Mouse (Mus musculus): ENCODE data around the gene Liph. TPM values are rescaled to one million over a fixed set of nuclear protein-coding genes. Genes with fewer than 3 reads are reported as not detected.

Gene Liph
- polyA plus RNA-seq (2016; fragmentation: Nextera tagmentation; extraction: Ambion mirVana) = 0.15 and 0.50 TPM in 2 replicates

DNA sequence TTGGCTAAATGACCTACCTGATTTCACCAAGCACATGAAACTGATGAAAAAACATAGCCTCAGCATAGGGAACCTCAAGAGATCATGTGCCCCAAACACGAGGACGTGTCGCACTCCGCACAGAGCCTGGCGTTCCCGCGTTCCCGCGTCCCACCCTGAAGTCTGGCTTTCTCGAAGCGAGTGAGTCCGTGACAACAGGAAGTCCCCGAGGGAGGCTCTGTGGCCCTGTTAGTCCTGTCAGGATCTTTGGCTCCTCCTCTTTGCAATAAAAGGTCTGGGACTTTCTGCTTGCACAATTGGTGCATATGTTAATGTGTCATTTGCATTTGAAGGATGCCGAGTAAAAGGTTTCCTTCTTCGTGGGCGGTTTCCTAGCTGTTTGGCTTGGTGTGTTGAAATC, at the start of gene Liph:
Gene Liph (minus strand): TSS at position 360 of the 400 bp plus-strand sequence.
- Histone ChIP-seq H3K27ac (replicated peaks) (peak within 1 kb of the TSS; percentile 35; the same call in 1 of the 2 replicates), H3K36me3 (no peaks in the 10 kb centered on the region), H3K4me3 (peak within 1 kb of the TSS; percentile 30; the same call in 1 of the 2 replicates), H3K27me3 (ENCODE audit: low read depth, poor library complexity, severe bottlenecking) (0 out of 2 replicates have a peak, but pooled peaks cover 18% of the 10 kb centered on the region), H3K9me3 (replicated peaks) (no peaks in the 10 kb centered on the region), H3K4me1 (peaks cover 6% of the 10 kb centered on the region)
- WGBS = 17% methylated on average over 16 of the region's 16 CpGs
- peak; percentile 25 for DNase-seq (ENCODE audit: low spot score)

DNA sequence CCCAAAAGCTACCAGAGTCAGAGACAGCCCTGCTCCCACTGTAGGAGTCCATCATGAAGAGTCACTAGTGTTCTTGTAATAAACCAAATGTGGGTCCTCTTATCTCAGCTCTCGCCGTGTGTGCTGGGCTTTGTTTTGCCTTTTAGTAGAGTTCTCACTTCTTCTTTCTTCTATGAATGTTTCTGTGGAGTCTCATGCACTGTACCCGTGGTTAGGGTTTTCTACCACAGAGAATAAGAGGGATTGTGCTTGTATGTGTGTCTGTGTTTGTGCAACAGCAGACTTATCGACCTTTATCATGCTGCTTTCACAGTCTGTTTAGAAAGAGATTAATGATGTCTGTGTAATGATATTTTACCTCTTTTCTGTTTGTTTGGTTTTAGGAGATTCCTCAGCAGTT, 48.4 kb upstream of the Liph start:
- H3K4me3 ChIP-seq = no peak overlapping the region
- H3K27ac ChIP-seq (replicated peaks) = no peak overlapping the region
- peaks cover 97% of the 10 kb centered on the region for H3K36me3 ChIP-seq
- no peaks in the 10 kb centered on the region for H3K9me3 ChIP-seq (replicated peaks)
- no peaks in the 10 kb centered on the region for H3K27me3 ChIP-seq (ENCODE audit: low read depth, poor library complexity, severe bottlenecking)
- DNase-seq (ENCODE audit: low spot score) = no peak
- WGBS = 93% methylated on average over 4 of the region's 4 CpGs
- H3K4me1 ChIP-seq = no peaks in the 10 kb centered on the region

DNA sequence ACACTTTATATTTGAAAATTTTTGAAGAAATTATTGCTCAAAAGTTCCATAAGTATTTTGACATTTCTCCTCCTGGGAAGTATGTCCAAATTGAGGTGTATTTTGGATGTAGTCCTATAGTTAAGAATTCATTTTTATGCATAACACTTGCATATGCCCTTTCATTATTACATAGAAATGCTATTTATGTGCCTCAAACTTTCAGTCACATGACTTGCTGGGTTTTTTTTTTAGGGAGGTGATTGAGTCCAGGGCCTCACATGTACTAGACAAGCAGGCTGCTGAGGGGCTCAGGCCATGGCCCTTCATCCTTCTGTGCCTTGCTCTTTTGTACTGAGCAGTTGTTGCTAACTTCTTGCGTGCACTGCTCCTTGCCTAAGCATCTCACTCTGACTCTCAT, 44.5 kb upstream of the Liph start:
- no peaks in the 10 kb centered on the region for H3K27me3 ChIP-seq (ENCODE audit: low read depth, poor library complexity, severe bottlenecking)
- H3K27ac ChIP-seq (replicated peaks) = no peak overlapping the region
- H3K9me3 ChIP-seq (replicated peaks) = no peaks in the 10 kb centered on the region
- WGBS = 95% methylated on average over 1 of the region's 1 CpGs
- H3K4me3 ChIP-seq = no peak overlapping the region
- peaks cover 86% of the 10 kb centered on the region for H3K36me3 ChIP-seq
- no peaks in the 10 kb centered on the region for H3K4me1 ChIP-seq
- no peak for DNase-seq (ENCODE audit: low spot score)

DNA sequence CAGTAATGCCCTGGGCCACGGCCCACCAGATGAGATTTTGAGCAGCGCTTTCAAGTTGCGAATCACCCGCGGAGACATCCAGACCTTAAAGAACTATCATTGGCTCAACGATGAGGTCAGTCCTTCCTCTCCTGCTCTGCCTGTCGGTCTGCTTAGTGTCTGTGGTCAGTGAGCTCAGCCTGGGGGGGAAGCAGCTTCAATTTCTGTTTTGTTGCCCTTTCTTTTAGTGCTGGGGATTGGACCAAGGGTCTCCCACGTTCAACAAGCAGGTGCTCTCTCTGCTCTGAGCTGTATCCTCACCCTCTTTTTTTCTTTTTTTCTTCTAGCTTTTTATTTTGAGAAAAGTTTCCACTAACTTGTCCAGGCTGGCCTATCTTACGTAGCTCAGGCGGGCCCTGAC, 43.1 kb upstream of the Liph start:
- Histone ChIP-seq H3K9me3 (replicated peaks) (no peaks in the 10 kb centered on the region), H3K36me3 (peaks cover 72% of the 10 kb centered on the region), H3K4me1 (no peaks in the 10 kb centered on the region), H3K27ac (replicated peaks) (no peak overlapping the region), H3K27me3 (ENCODE audit: low read depth, poor library complexity, severe bottlenecking) (no peaks in the 10 kb centered on the region), H3K4me3 (no peak overlapping the region)
- WGBS = 93% methylated on average over 10 of the region's 10 CpGs
- no peak for DNase-seq (ENCODE audit: low spot score)

DNA sequence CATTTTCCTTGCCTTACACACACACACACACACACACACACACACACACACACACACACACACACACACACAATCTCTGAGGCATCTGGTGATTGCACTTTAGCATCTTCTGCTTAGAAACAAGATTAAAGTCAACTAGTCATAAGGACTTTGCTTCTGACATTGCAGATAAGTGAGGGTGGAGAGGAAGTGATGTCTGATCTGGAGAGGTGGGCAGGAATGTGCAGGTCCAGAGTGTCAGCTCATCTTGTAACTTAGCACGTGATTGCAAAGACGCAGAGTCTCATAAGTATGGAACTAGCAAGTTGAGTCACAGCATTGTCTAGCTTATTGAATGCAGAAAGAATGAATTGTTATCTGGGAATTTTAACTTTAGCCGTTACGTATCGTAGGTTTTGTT, 32.0 kb upstream of the Liph start:
- Histone ChIP-seq H3K27ac (replicated peaks) (no peak overlapping the region), H3K4me1 (no peaks in the 10 kb centered on the region), H3K4me3 (no peak overlapping the region), H3K9me3 (replicated peaks) (no peaks in the 10 kb centered on the region), H3K27me3 (ENCODE audit: low read depth, poor library complexity, severe bottlenecking) (no peaks in the 10 kb centered on the region), H3K36me3 (peaks cover 95% of the 10 kb centered on the region)
- no peak for DNase-seq (ENCODE audit: low spot score)
- WGBS = 96% methylated on average over 5 of the region's 5 CpGs

DNA sequence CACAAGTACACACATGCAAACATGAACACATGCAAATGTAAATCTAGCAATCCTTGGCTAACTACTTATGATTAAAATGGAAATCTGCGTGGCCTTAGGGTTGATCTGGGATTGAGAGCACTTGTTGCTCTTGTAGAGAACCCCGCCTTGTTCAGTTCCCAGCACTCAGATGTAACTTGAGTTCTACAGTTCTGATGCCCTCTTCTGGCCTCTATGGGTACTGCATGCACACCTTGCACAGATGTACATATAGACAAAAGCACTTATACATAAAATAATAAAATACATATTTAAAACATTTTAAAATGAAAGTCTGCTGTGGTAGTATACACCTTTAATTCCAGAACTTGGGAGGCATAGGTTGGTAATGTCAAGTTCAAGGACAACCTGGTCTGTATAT, 26.7 kb upstream of the Liph start:
- Histone ChIP-seq H3K27me3 (ENCODE audit: low read depth, poor library complexity, severe bottlenecking) (no peaks in the 10 kb centered on the region), H3K9me3 (replicated peaks) (peaks cover 7% of the 10 kb centered on the region), H3K4me3 (no peak overlapping the region), H3K36me3 (peaks cover 95% of the 10 kb centered on the region), H3K4me1 (no peaks in the 10 kb centered on the region), H3K27ac (replicated peaks) (no peak overlapping the region)
- 93% methylated on average over 2 of the region's 2 CpGs for WGBS
- DNase-seq (ENCODE audit: low spot score) = no peak

DNA sequence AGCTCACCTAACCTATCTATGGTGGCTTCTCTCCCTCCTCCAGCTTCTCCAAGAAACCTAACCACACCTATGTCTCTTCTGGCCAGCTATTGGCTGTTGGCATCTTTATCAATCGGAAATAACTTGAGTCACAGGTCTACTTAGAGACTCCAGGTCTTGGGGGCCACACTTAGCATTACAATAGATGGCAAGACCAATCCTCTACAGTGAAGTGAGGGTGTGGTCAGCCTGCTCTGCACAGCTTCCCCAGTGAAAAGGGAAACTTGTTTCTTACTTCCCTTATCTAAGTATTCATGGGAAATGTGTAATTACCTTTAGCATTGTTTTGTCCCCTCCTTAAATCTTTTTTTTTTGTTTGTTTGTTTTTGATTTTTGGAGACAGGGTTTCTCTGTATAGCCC, 20.1 kb upstream of the Liph start:
- Histone ChIP-seq H3K27me3 (ENCODE audit: low read depth, poor library complexity, severe bottlenecking) (no peaks in the 10 kb centered on the region), H3K36me3 (peaks cover 69% of the 10 kb centered on the region), H3K4me3 (no peak overlapping the region), H3K4me1 (peaks cover 6% of the 10 kb centered on the region), H3K27ac (replicated peaks) (no peak overlapping the region), H3K9me3 (replicated peaks) (no peaks in the 10 kb centered on the region)
- DNase-seq (ENCODE audit: low spot score) = no peak
- WGBS = 95% methylated on average over 1 of the region's 1 CpGs

DNA sequence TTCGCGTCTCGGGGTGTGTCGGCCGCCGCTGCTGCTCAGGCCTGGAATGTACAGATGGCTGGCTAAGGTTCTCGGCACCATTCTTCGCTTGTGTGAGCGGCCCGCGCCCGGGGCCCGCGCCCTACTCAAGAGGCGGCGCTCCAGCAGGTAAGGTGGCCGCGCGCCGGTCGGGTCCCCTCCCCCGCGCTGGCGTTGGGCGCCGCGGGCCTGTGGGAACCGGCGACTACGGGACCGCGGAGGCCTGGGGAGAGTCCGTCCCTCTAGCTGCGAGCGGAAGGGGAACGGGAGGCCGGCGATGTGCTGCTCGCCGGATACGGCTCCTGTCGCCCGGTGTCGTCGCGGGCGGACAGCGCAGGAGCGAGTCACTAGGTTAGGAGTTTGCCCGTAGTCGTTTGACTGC, 14.1 kb upstream of the Liph start:
- H3K4me1 ChIP-seq = peaks cover 17% of the 10 kb centered on the region
- no peaks in the 10 kb centered on the region for H3K27me3 ChIP-seq (ENCODE audit: low read depth, poor library complexity, severe bottlenecking)
- DNase-seq (ENCODE audit: low spot score) = no peak
- no peaks in the 10 kb centered on the region for H3K9me3 ChIP-seq (replicated peaks)
- H3K36me3 ChIP-seq = peaks cover 10% of the 10 kb centered on the region
- peak overlapping the region; percentile 86 for H3K27ac ChIP-seq (replicated peaks)
- WGBS = under 1% methylated on average over 51 of the region's 51 CpGs
- H3K4me3 ChIP-seq = peak overlapping the region; percentile 99

DNA sequence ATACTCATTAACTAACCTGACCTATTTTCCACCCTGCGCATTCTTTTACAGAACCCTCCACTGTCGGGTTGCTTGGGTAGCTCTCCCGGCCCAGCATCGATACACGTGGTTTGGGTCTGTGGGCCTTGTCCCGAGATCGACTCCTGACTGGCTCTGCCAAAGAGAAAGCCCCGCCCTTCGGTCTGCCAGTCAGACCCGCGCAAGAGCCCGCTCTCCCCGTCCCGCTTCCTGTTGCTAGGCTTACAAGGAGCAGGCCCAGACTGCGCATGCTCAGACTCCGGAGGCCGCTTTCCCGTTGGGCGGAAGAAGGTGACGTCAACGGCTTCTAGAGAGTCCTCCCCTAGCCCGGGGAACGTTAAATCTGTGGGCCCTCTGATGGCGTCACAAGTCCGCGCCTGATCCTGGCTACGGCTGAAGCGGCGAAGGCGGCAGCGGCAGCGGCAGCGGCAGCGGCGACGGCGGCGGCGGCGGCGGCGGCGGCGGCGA, 13.7 kb upstream of the Liph start, which contains the start of gene Senp2:
Gene Senp2 (plus strand): TSS at position 386 of the 486 bp plus-strand sequence.
- peaks cover 17% of the 10 kb centered on the region for H3K4me1 ChIP-seq
- H3K9me3 ChIP-seq (replicated peaks) = no peaks in the 10 kb centered on the region
- H3K4me3 ChIP-seq = peak within 1 kb of the TSS; percentile 99
- H3K36me3 ChIP-seq = peaks cover 9% of the 10 kb centered on the region
- DNase-seq (ENCODE audit: low spot score) = peak; percentile 100
- under 1% methylated on average over 45 of the region's 45 CpGs for WGBS
- peak within 1 kb of the TSS; percentile 86 for H3K27ac ChIP-seq (replicated peaks)
- no peaks in the 10 kb centered on the region for H3K27me3 ChIP-seq (ENCODE audit: low read depth, poor library complexity, severe bottlenecking)

DNA sequence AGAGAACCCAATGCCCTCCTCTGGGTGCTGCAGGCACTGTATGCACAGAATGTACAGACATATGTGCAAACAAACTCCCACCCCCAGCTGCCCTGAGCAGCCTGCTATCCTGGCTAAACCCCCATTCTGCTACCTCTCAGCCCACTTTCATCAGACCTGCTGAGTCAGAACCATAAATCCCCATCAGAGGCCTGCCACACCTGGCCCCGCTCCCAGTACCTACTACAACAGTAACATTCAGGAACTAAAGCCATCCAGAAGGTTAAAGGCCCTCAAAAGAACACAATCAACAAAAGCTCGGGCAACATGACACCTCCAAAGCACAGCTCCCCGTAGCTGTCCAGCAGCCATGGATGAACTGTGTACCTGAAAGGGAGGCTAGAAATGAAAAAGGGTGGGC, 6.1 kb upstream of the Liph start:
- no peak overlapping the region for H3K4me3 ChIP-seq
- H3K9me3 ChIP-seq (replicated peaks) = no peaks in the 10 kb centered on the region
- 76% methylated on average over 3 of the region's 3 CpGs for WGBS
- no peaks in the 10 kb centered on the region for H3K4me1 ChIP-seq
- H3K27me3 ChIP-seq (ENCODE audit: low read depth, poor library complexity, severe bottlenecking) = 0 out of 2 replicates have a peak, but pooled peaks cover 8% of the 10 kb centered on the region
- no peaks in the 10 kb centered on the region for H3K36me3 ChIP-seq
- H3K27ac ChIP-seq (replicated peaks) = no peak overlapping the region
- no peak for DNase-seq (ENCODE audit: low spot score)

DNA sequence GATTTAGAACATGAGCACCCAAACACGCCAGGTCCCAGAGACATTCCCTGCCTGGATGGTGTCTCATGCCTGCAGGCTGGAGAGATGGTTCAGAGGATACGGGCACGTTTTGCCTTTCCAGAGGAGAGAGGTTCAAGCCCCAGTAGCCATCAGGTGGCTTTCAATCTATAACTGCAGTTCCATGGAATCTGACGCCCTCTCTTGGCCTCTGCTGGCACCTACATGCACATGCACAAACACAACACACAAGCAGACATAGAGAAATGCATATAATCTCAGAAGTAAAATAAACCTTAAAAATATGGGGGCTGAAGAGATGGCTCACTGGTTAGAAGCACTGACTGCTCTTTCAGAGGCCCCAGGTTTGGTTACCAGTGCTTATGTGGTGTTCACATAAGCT, 5.7 kb upstream of the Liph start:
- Histone ChIP-seq H3K27me3 (ENCODE audit: low read depth, poor library complexity, severe bottlenecking) (0 out of 2 replicates have a peak, but pooled peaks cover 12% of the 10 kb centered on the region), H3K9me3 (replicated peaks) (no peaks in the 10 kb centered on the region), H3K36me3 (no peaks in the 10 kb centered on the region), H3K4me3 (no peak overlapping the region), H3K27ac (replicated peaks) (no peak overlapping the region), H3K4me1 (no peaks in the 10 kb centered on the region)
- WGBS = 70% methylated on average over 4 of the region's 4 CpGs
- no peak for DNase-seq (ENCODE audit: low spot score)

DNA sequence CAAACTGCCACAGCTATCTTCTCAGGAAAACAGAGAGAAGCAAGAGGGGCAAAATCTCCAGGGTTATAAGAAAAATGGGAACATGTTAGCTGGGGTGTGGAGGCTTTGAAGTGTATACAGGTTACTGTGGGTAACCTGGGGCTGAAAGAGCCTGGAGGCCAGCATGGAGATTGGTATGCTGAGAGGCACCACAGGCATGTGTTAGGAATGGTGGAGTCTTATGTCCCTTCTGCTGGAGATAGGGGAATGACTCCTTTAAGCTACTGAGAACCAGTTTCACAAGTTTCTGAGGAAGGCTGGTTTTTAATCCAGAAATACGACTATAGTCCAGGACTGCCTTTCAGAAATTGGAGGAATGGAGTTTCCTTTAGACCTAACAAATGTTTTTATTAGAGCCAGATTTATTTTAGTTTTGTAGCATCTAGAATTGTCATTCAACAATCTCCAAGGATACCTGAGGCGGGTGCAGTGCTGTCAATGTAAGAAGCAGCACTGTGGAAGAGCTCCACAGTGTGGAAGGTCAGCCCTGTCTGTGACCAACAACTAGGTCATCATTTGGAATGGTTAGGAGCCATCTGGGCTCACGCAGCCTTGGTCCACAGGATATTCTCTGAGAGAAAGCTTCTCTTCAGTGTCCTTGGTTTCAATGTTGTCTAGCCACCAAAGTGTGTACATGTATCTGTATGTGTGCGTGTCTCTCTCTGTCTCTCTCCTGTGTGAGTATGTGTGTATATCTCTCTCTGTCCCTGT, 4.7 kb upstream of the Liph start:
- DNase-seq (ENCODE audit: low spot score) = no peak
- Histone ChIP-seq H3K4me3 (no peak overlapping the region), H3K27ac (replicated peaks) (no peak overlapping the region), H3K27me3 (ENCODE audit: low read depth, poor library complexity, severe bottlenecking) (0 out of 2 replicates have a peak, but pooled peaks cover 18% of the 10 kb centered on the region), H3K36me3 (no peaks in the 10 kb centered on the region), H3K9me3 (replicated peaks) (no peaks in the 10 kb centered on the region), H3K4me1 (peaks cover 5% of the 10 kb centered on the region)
- 79% methylated on average over 4 of the region's 4 CpGs for WGBS

DNA sequence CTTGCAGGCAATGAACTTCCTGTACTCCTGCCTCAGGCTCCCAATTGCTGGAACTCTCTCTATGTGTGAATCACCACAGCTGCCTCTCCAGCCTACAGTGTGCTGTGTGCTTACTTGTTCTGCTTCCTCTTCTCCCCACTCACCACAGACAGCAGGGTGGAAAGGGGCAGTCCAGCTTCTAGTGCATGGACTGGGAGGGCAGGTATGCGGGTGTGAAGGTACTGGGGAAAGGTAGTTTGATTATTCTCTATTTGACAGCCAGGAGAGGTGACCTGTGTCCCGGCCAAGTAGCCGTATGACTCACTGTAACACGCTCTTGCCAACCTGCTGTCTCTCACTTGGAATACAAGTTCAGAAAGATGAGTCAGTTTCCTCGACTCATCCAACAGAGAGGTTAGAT, 2.6 kb upstream of the Liph start:
- 88% methylated on average over 5 of the region's 5 CpGs for WGBS
- no peak overlapping the region for H3K27ac ChIP-seq (replicated peaks)
- no peak for DNase-seq (ENCODE audit: low spot score)
- 0 out of 2 replicates have a peak, but pooled peaks cover 18% of the 10 kb centered on the region for H3K27me3 ChIP-seq (ENCODE audit: low read depth, poor library complexity, severe bottlenecking)
- H3K4me3 ChIP-seq = no peak overlapping the region
- H3K36me3 ChIP-seq = no peaks in the 10 kb centered on the region
- no peaks in the 10 kb centered on the region for H3K9me3 ChIP-seq (replicated peaks)
- H3K4me1 ChIP-seq = peaks cover 6% of the 10 kb centered on the region
